Mouse (Mus musculus) kidney, embryonic 16.5 days (tissue): ENCODE results near the gene Nat9. TPM values are rescaled to one million over a fixed set of nuclear protein-coding genes. Genes with fewer than 3 reads are reported as not detected.

ENCODE experiments used
- ATAC-seq: fragments of 200-750 bp; cut with Nextera tagmentation; 2 replicates; pipeline ENCODE4 v1.8.0; 2017; ENCODE audit warnings: moderate TSS enrichment; ENCODE audit not compliant: low FRiP score, low TSS enrichment
- H3K27ac ChIP-seq: fragments of 300-500 bp; sonication (generic); 2 replicates; pipeline ENCODE4 v1.5.1; 2014; ENCODE audit warnings: low read length
- H3K27me3 ChIP-seq: fragments of 300-500 bp; sonication (generic); 2 replicates; pipeline ENCODE4 v1.6.1; 2014; ENCODE audit warnings: low read length, control low read depth, mixed read lengths; ENCODE audit not compliant: insufficient read depth
- H3K36me3 ChIP-seq: fragments of 300-500 bp; sonication (generic); 2 replicates; pipeline ENCODE4 v1.6.1; 2014; ENCODE audit warnings: low read length, control low read depth, mixed read lengths; ENCODE audit not compliant: insufficient read depth
- H3K4me1 ChIP-seq: fragments of 300-500 bp; sonication (generic); 2 replicates; pipeline ENCODE4 v1.6.1; 2014; ENCODE audit warnings: low read length, control low read depth, mixed read lengths; ENCODE audit not compliant: insufficient read depth
- H3K4me2 ChIP-seq: fragments of 300-500 bp; sonication (generic); replicated peaks from 2 replicates; pipeline ENCODE4 v1.6.1; 2014; ENCODE audit warnings: low read depth, low read length
- H3K4me3 ChIP-seq: fragments of 300-500 bp; sonication (generic); 2 replicates; pipeline ENCODE4 v1.5.1; 2014; ENCODE audit warnings: mild to moderate bottlenecking, low read length
- H3K9ac ChIP-seq: fragments of 300-500 bp; sonication (generic); replicated peaks from 2 replicates; pipeline ENCODE4 v1.6.1; 2014; ENCODE audit warnings: low read length
- H3K9me3 ChIP-seq: fragments of 300-500 bp; sonication (generic); 2 replicates; pipeline ENCODE4 v1.6.1; 2016; ENCODE audit warnings: low read length, control low read depth
- WGBS: fragments of 180-500 bp; shearing (Covaris S2); extraction: QIAGEN DNeasy Blood & Tissue Kit; methylation state at CpG from one replicate; pipeline ENCODE4 v1.1.7; 2014; 5-methylcytosine and 5-hydroxymethylcytosine counted together
- polyA plus RNA-seq: library from polyadenylated mRNA; unstranded; fragments of >200 nt; fragmentation: Nextera tagmentation; extraction: Ambion mirVana; gene quantifications from 2 replicates; pipeline ENCODE4 v1.2.1, GENCODE M21; 2015

Nat9 gene
- polyA plus RNA-seq, 1 experiment from 2014 or later = 29.7 TPM

- no peak overlapping the region for H3K4me2 ChIP-seq
- no peak for ATAC-seq
- no peaks in the 10 kb centered on the region for H3K36me3 ChIP-seq
- H3K9me3 ChIP-seq = no peaks in the 10 kb centered on the region
- H3K27me3 ChIP-seq = no peaks in the 10 kb centered on the region; the same call in 1 of the 2 replicates
- H3K9ac ChIP-seq = no peak overlapping the region
- no peak overlapping the region for H3K27ac ChIP-seq
- H3K4me1 ChIP-seq = peaks cover 58% of the 10 kb centered on the region
- no peak overlapping the region for H3K4me3 ChIP-seq
- 85% methylated on average over 4 of the region's 4 CpGs for WGBS
These were observed 18.2 kb downstream of the Nat9 start for GRCm38 (mm10) chr11:115169430-115169829.

- H3K4me1 ChIP-seq = peaks cover 44% of the 10 kb centered on the region
- no peak overlapping the region for H3K9ac ChIP-seq
- 62% methylated on average over 8 of the region's 8 CpGs for WGBS
- H3K4me2 ChIP-seq = no peak overlapping the region
- ATAC-seq = no peak
- H3K27me3 ChIP-seq = no peaks in the 10 kb centered on the region; the same call in 1 of the 2 replicates
- H3K9me3 ChIP-seq = no peaks in the 10 kb centered on the region
- no peak overlapping the region for H3K27ac ChIP-seq
- no peak overlapping the region for H3K4me3 ChIP-seq
- no peaks in the 10 kb centered on the region for H3K36me3 ChIP-seq
These were observed 19.9 kb downstream of the Nat9 start for GRCm38 (mm10) chr11:115167631-115168249.

- H3K36me3 ChIP-seq = no peaks in the 10 kb centered on the region
- no peak for ATAC-seq
- no peak overlapping the region for H3K27ac ChIP-seq
- no peaks in the 10 kb centered on the region; the same call in 1 of the 2 replicates for H3K27me3 ChIP-seq
- H3K4me1 ChIP-seq = peaks cover 43% of the 10 kb centered on the region
- H3K4me2 ChIP-seq = no peak overlapping the region
- no peak overlapping the region for H3K9ac ChIP-seq
- H3K4me3 ChIP-seq = no peak overlapping the region
- 85% methylated on average over 3 of the region's 3 CpGs for whole genome bisulfite sequencing
- no peaks in the 10 kb centered on the region for H3K9me3 ChIP-seq
These were observed 20.9 kb downstream of the Nat9 start for GRCm38 (mm10) chr11:115166776-115167175.

- no peaks in the 10 kb centered on the region for H3K36me3 ChIP-seq
- peak overlapping the region; percentile 83 for H3K4me3 ChIP-seq
- H3K4me2 ChIP-seq = peak overlapping the region; percentile 90
- ATAC-seq = 0 out of 2 replicates have a peak, but pooled peaks have one; percentile 23
- no peaks in the 10 kb centered on the region; the same call in 1 of the 2 replicates for H3K27me3 ChIP-seq
- H3K4me1 ChIP-seq = peaks cover 31% of the 10 kb centered on the region
- H3K9ac ChIP-seq = peak overlapping the region; percentile 81
- 1% methylated on average over 9 of the region's 9 CpGs for WGBS
- no peaks in the 10 kb centered on the region for H3K9me3 ChIP-seq
- H3K27ac ChIP-seq = peak overlapping the region; percentile 85
These were observed 22.7 kb downstream of the Nat9 start for GRCm38 (mm10) chr11:115164976-115165374.

GRCm38 (mm10) chr11:115164341-115164975 lies 23.2 kb downstream of the Nat9 start:
- peak overlapping the region; percentile 85 for H3K27ac ChIP-seq
- peaks cover 31% of the 10 kb centered on the region for H3K4me1 ChIP-seq
- H3K4me3 ChIP-seq = peak overlapping the region; percentile 83
- H3K9ac ChIP-seq = peak overlapping the region; percentile 81
- WGBS = 1% methylated on average over 14 of the region's 14 CpGs
- H3K36me3 ChIP-seq = no peaks in the 10 kb centered on the region
- peak; percentile 39 for ATAC-seq
- H3K4me2 ChIP-seq = peak overlapping the region; percentile 90
- no peaks in the 10 kb centered on the region; the same call in 1 of the 2 replicates for H3K27me3 ChIP-seq
- no peaks in the 10 kb centered on the region for H3K9me3 ChIP-seq

GRCm38 (mm10) chr11:115163568-115164150 lies 24.0 kb downstream of the Nat9 start:
- Histone ChIP-seq H3K27me3 (no peaks in the 10 kb centered on the region; the same call in 1 of the 2 replicates), H3K4me2 (peak overlapping the region; percentile 90), H3K4me1 (peaks cover 31% of the 10 kb centered on the region), H3K36me3 (no peaks in the 10 kb centered on the region), H3K9ac (peak overlapping the region; percentile 81), H3K9me3 (0 out of 2 replicates have a peak, but pooled peaks cover 2% of the 10 kb centered on the region), H3K4me3 (peak overlapping the region; percentile 83), H3K27ac (peak overlapping the region; percentile 83)
- peak; percentile 6; the same call in 1 of the 2 replicates for ATAC-seq
- under 1% methylated on average over 47 of the region's 47 CpGs for WGBS

GRCm38 (mm10) chr11:115162832-115163480 lies 24.7 kb downstream of the Nat9 start, which contains the start of gene Slc9a3r1:
Gene Slc9a3r1, plus strand, starts transcription at chr11:115163341.
- Histone ChIP-seq H3K9ac (peak within 1 kb of the TSS; percentile 81), H3K27me3 (no peaks in the 10 kb centered on the region; the same call in 1 of the 2 replicates), H3K4me2 (peak within 1 kb of the TSS; percentile 90), H3K4me1 (peaks cover 38% of the 10 kb centered on the region), H3K4me3 (peak within 1 kb of the TSS; percentile 83), H3K36me3 (no peaks in the 10 kb centered on the region), H3K27ac (peak within 1 kb of the TSS; percentile 83), H3K9me3 (0 out of 2 replicates have a peak, but pooled peaks cover 2% of the 10 kb centered on the region)
- ATAC-seq = peak; percentile 95
- under 1% methylated on average over 44 of the region's 47 CpGs for WGBS

- Histone ChIP-seq H3K4me1 (peaks cover 35% of the 10 kb centered on the region), H3K4me3 (peak overlapping the region; percentile 83), H3K9ac (peak overlapping the region; percentile 62), H3K27ac (peak overlapping the region; percentile 79), H3K9me3 (0 out of 2 replicates have a peak, but pooled peaks cover 2% of the 10 kb centered on the region), H3K4me2 (peak overlapping the region; percentile 90), H3K27me3 (no peaks in the 10 kb centered on the region; the same call in 1 of the 2 replicates), H3K36me3 (no peaks in the 10 kb centered on the region)
- no peak for ATAC-seq
- 28% methylated on average over 9 of the region's 9 CpGs for WGBS
These were observed 25.5 kb downstream of the Nat9 start for GRCm38 (mm10) chr11:115162205-115162601.

GRCm38 (mm10) chr11:115161578-115162204 lies 26.0 kb downstream of the Nat9 start:
- no peak for ATAC-seq
- peaks cover 35% of the 10 kb centered on the region for H3K4me1 ChIP-seq
- 0 out of 2 replicates have a peak, but pooled peaks cover 2% of the 10 kb centered on the region for H3K9me3 ChIP-seq
- H3K4me3 ChIP-seq = no peak overlapping the region
- no peak overlapping the region for H3K4me2 ChIP-seq
- no peak overlapping the region for H3K27ac ChIP-seq
- no peak overlapping the region for H3K9ac ChIP-seq
- no peaks in the 10 kb centered on the region for H3K36me3 ChIP-seq
- H3K27me3 ChIP-seq = no peaks in the 10 kb centered on the region; the same call in 1 of the 2 replicates
- 69% methylated on average over 9 of the region's 9 CpGs for WGBS
